Mouse (Mus musculus): Measurements from ENCODE around the gene Tshz3.

The Tshz3 gene

GRCm38 (mm10) chr7:36696406-36697117 lies 1.4 kb upstream of the Tshz3 start:
- peak in 1 of 2 experiments; percentile 67 for DNase-seq (ENCODE audit: low spot score in 2 of 2)

- no peak for DNase-seq (ENCODE audit: low spot score in 2 of 2)
Observed at GRCm38 (mm10) chr7:36697118-36697855, 631 bp upstream of the Tshz3 start.

GRCm38 (mm10) chr7:36698589-36698946 lies 650 bp downstream of the Tshz3 start:
- no peak for DNase-seq (ENCODE audit: low spot score in 2 of 2)

GRCm38 (mm10) chr7:36699001-36699987 lies 1.4 kb downstream of the Tshz3 start:
- DNase-seq (ENCODE audit: low spot score in 2 of 2) = no peak

GRCm38 (mm10) chr7:36706636-36707035 lies 8.7 kb downstream of the Tshz3 start:
- DNase-seq (ENCODE audit: low spot score in 2 of 2) = no peak

- no peak for DNase-seq (ENCODE audit: low spot score in 2 of 2)
Observed at GRCm38 (mm10) chr7:36707266-36707665, 9.3 kb downstream of the Tshz3 start.

GRCm38 (mm10) chr7:36707681-36708350 lies 9.9 kb downstream of the Tshz3 start:
- peak in 1 of 2 experiments; percentile 49 for DNase-seq (ENCODE audit: low spot score in 2 of 2)

GRCm38 (mm10) chr7:36708823-36709222 lies 10.9 kb downstream of the Tshz3 start:
- no peak for DNase-seq (ENCODE audit: low spot score in 2 of 2)

- no peak for DNase-seq (ENCODE audit: low spot score in 2 of 2)
Observed at GRCm38 (mm10) chr7:36709239-36709638, 11.3 kb downstream of the Tshz3 start.

- no peak for DNase-seq (ENCODE audit: low spot score in 2 of 2)
Observed at GRCm38 (mm10) chr7:36709974-36710373, 12.1 kb downstream of the Tshz3 start.

- DNase-seq (ENCODE audit: low spot score in 2 of 2) = no peak
Observed at GRCm38 (mm10) chr7:36710387-36710786, 12.5 kb downstream of the Tshz3 start.

GRCm38 (mm10) chr7:36711766-36712165 lies 13.8 kb downstream of the Tshz3 start:
- DNase-seq (ENCODE audit: low spot score in 2 of 2) = no peak

GRCm38 (mm10) chr7:36714323-36714722 lies 16.4 kb downstream of the Tshz3 start:
- no peak for DNase-seq (ENCODE audit: low spot score in 2 of 2)

- DNase-seq (ENCODE audit: low spot score in 2 of 2) = no peak
Observed at GRCm38 (mm10) chr7:36717192-36717591, 19.3 kb downstream of the Tshz3 start.

GRCm38 (mm10) chr7:36720830-36721229 lies 22.9 kb downstream of the Tshz3 start:
- no peak for DNase-seq (ENCODE audit: low spot score in 2 of 2)

- DNase-seq (ENCODE audit: low spot score in 2 of 2) = peak in 1 of 2 experiments; percentile 41
Observed at GRCm38 (mm10) chr7:36736303-36737050, 38.6 kb downstream of the Tshz3 start.

GRCm38 (mm10) chr7:36751480-36751879 lies 53.6 kb downstream of the Tshz3 start:
- no peak for DNase-seq (ENCODE audit: low spot score in 2 of 2)

- DNase-seq (ENCODE audit: low spot score in 2 of 2) = no peak
Observed at GRCm38 (mm10) chr7:36767501-36768092, 69.7 kb downstream of the Tshz3 start.

GRCm38 (mm10) chr7:36773086-36773485 lies 75.2 kb downstream of the Tshz3 start:
- DNase-seq (ENCODE audit: low spot score in 2 of 2) = no peak

GRCm38 (mm10) chr7:36776956-36777355 lies 79.0 kb downstream of the Tshz3 start:
- no peak for DNase-seq (ENCODE audit: low spot score in 2 of 2)

Data from frontal cortex, postnatal 36 days (tissue).